Mouse (Mus musculus): ENCODE data around the gene BC005537.

DNA sequence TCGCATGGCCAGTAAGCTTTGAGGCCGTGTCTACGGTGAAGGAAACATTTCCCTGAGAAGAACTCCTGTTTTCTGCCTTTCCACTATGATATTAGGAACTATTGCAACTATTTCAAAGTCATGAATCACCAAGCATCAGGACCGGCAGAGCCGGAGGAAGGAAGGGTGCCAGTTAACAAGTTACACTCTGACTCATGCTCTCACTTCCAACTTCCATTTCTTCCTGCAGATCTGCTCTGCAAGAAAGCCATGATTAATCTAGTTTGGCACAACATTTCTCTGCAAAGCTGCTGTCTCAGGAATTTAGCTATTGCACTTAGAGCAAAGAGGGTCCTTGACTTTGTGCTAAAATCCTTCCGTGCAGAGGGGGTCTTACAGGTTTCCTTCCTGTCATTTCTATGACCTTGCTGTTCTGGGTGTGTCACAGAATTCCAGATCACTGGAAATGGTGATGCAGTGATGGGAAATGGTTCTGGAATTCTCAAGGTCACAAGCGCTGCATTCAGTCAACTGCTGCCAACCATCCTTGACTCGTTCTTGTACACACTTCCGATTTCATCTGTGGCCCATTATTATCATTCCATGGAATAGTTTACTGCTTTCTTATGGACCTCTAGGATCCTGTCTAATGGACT is 8.9 kb upstream of the BC005537 start:
- TF ChIP-seq CTCF (IDR thresholded peaks at IDR 0.05; ENCODE audit: low read depth): no peak
- TF ChIP-seq EP300 (optimal IDR thresholded peaks at IDR 0.05): no peak

All from stomach, postnatal 0 days (tissue).